Mouse (Mus musculus): ENCODE measurements around the gene Gramd4. TPM values are rescaled to one million over a fixed set of nuclear protein-coding genes. Genes with fewer than 3 reads are reported as not detected.
A peak's percentile ranks its signal among the peaks of the same experiment; 100 is the strongest.

The Gramd4 gene
- total RNA-seq (2021) = 10 to 100 TPM; 11.0 to 12.3 TPM
- long read RNA-seq, experiment 1, partial matches to known transcripts = 1 of 11 reads
- long read RNA-seq, experiment 1, other reads (novel, unspliced or antisense) = 10 of 11 reads
- long read RNA-seq, experiment 2, partial matches to known transcripts = 1 of 16 reads
- long read RNA-seq, experiment 2, other reads (novel, unspliced or antisense) = 15 of 16 reads

GRCm38 (mm10) chr15:86057413-86057812 is at the start of gene Gramd4:
Gene Gramd4, plus strand, starts transcription at chr15:86057695.
- no peak for DNase-seq (ENCODE audit: low spot score in 2 of 2)

DNA sequence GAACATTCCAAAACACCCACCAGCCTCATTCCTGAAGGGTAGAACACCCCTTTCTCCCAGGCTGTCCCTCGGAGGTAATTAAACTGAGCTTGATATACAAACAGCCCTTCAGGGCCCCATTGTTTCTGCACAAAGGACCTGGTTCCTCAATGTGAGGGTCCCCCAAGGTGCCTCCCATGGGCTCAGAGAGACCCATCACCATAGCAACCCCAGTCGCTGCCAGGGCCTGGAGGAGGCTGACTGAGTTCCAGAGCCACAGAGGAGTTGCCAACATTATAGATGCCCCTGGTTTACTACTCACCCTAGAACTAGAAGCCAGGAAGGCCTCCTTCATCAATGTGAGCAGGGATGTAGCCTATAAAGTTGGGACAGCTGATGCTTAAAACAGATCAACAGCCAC is 44.4 kb upstream of the Gramd4 start:
- no peak for DNase-seq (ENCODE audit: low spot score in 2 of 2)

DNA sequence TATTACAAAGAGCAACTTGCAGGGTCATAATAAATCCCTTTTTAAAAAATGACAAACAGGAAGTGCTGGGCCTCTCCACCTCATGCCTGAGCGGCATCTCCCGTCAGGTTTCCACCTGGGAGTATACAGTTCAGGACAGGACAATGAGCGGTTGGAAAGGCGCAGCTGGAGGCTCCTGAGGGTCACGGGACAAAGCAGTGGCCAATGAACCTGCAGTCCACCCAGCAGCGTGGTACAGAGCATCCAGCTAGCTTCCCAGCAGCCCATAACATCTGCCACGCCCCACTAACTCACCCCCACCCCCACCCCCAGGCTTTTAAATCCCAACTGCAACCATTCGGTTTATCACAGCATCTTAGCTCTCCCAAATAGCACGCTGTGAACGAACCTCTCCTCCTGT is 43.8 kb upstream of the Gramd4 start:
- no peak for DNase-seq (ENCODE audit: low spot score in 2 of 2)

DNA sequence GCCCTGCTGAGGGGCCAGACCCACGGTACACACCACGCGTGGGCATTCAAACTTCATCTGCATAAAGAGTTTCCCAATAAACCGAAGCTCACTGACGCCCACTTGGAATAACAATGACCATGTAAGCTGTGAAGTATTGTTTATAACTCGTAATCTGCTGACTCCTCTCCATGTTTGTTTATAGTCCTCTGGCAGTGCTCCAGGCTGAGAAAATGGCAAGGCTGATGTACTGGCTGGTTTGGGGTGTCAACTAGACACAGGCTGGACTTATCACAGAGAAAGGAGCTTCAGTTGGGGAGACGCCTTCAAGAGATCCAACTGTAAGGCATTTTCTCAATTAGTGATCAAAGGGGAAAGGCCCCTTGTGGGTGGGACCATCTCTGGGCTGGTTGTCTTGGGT is 42.5 kb upstream of the Gramd4 start:
- DNase-seq (ENCODE audit: low spot score in 2 of 2) = no peak

GRCm38 (mm10) chr15:86015860-86016541 is 41.5 kb upstream of the Gramd4 start:
- DNase-seq (ENCODE audit: low spot score in 2 of 2) = no peak

- DNase-seq (ENCODE audit: low spot score in 2 of 2) = no peak
Measured at GRCm38 (mm10) chr15:86017336-86017735, 40.2 kb upstream of the Gramd4 start.

- no peak for DNase-seq (ENCODE audit: low spot score in 2 of 2)
Measured at GRCm38 (mm10) chr15:86018753-86019512, 38.6 kb upstream of the Gramd4 start.

DNA sequence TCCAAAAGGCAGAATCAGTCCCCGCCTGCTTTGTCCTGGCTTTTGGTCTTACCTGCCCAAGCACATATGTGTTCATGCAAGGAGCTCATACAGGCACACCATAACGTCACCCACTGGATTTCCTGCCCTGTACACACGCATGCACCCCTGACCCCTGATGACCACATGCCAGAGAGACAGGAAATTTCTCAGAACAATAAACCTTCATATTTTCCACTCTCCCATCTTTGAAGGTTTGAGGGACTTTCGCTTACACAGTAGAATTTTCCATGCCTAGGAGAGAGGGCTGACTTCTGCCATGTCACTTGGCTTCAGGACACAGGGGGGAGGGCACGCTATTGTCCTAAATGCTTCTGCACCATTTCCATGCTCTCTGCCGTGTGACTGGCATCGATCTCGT is 37.5 kb upstream of the Gramd4 start:
- no peak for DNase-seq (ENCODE audit: low spot score in 2 of 2)

DNA sequence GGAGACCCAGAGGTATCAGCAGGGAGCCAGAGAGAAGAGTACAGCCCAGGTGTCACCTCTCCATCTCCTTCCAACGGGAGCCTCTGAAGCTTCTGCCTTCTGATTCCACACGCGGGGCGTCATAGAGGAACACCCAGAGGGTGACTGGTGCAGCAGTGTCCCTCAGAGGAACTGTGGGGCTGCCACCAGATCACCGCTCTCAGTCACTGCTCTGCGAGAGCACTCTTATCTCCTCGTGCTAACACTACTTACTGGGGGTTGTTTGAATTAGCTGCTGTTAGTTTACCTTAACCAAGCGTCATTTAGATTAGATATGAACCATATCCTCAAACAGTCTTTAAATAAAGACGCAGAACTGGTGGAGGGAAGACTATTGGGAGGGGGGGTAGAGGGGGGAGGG is 36.2 kb upstream of the Gramd4 start:
- no peak for DNase-seq (ENCODE audit: low spot score in 2 of 2)

GRCm38 (mm10) chr15:86021971-86022370 is 35.5 kb upstream of the Gramd4 start:
- DNase-seq (ENCODE audit: low spot score in 2 of 2) = no peak

DNA sequence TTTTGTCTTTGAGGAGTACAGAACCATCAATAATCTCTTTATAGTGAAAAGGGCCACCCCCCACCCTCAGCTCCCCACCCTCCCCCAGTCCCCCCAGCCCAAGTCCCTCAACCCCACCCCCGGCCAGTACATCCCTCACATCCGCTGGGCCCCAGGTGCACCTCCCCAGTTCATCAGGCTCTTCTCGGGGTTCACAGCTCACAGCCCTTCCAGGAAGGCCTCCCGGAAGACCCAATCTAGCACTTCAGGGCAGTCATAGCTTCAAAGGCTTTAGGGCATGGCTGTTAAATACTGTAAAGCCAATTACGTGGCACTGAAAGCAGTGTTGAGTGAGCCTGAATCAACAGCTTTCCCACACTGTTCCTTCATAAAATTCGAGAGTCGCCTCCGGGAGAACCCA is 29.6 kb upstream of the Gramd4 start:
- no peak for DNase-seq (ENCODE audit: low spot score in 2 of 2)

GRCm38 (mm10) chr15:86029981-86030380 is 27.5 kb upstream of the Gramd4 start:
- no peak for DNase-seq (ENCODE audit: low spot score in 2 of 2)

- DNase-seq (ENCODE audit: low spot score in 2 of 2) = peak in 1 of 2 experiments; percentile 36
Measured at GRCm38 (mm10) chr15:86032811-86033190, 24.7 kb upstream of the Gramd4 start.

- DNase-seq (ENCODE audit: low spot score in 2 of 2) = no peak
Measured at GRCm38 (mm10) chr15:86033191-86033841, 24.2 kb upstream of the Gramd4 start, which contains the start of gene Celsr1. Gene Celsr1, minus strand, starts transcription at chr15:86033777.

DNA sequence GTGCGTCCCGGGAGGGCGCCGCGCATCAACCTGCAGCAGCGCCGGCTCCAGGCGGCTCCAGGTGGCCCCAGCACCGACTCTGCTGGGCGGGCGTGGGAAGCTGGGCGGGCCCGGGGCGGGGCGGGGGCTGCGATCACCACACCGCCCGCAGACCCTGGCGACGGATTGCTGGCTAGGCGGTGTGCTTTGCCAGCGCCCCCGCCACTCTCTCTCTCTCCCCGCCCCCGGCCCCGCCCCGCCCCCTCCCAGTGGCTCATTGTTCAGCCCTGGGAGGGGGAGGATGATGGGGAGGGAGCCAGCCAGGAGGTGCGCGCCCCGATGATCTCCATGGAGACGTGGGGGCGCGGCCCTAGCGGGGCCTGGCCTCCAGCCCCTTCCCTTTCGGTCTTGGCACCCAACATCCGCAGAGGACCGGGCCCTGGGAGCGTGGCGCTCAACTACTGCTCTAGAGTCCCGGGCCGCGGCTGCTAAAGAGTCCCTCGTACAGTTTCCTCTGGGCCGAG is 23.4 kb upstream of the Gramd4 start:
- no peak for DNase-seq (ENCODE audit: low spot score in 2 of 2)

GRCm38 (mm10) chr15:86034781-86035360 is 22.6 kb upstream of the Gramd4 start:
- DNase-seq (ENCODE audit: low spot score in 2 of 2) = no peak

DNA sequence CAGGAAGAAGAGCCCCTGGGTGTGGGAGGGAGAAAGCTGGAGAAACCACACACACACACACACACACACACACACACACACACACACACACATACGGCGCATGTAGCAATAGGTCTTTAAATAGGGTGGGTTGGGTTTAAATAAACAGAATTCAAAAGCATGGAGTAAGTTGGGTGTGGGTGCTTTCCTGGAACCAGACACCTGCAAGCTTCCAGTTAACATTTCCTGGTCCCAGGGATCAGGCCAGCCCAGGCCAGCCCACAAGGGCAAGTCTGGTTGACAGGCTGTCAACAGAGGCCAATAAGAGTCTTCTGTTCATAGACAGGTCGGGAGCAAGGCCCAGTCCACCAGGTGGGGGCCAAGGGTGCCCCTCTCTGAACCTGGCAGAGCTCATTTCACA is 21.6 kb upstream of the Gramd4 start:
- no peak for DNase-seq (ENCODE audit: low spot score in 2 of 2)

- DNase-seq (ENCODE audit: low spot score in 2 of 2) = peak in 1 of 2 experiments; percentile 48
Measured at GRCm38 (mm10) chr15:86038802-86039201, 18.7 kb upstream of the Gramd4 start.

GRCm38 (mm10) chr15:86041421-86041820 is 16.1 kb upstream of the Gramd4 start:
- no peak for DNase-seq (ENCODE audit: low spot score in 2 of 2)

DNA sequence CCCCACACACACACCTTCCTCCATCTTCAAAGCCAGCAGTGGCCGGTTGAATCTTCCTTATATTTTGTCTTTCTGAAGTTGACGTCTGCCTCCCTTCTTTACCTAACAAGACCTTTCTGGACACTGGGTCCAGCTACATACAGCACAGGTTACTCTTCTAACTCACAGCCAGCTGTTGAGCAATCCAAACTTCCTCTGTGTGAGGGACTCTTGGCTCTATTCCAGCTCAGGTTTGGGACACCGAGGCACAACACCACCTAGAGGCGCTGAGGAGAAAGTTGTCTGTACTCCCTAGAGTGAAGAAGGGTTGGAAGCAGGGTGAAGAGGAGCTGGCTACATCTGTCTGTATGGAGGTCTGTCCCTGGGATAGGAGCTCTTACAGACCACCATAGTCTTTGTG is 15.1 kb upstream of the Gramd4 start:
- no peak for DNase-seq (ENCODE audit: low spot score in 2 of 2)

DNA sequence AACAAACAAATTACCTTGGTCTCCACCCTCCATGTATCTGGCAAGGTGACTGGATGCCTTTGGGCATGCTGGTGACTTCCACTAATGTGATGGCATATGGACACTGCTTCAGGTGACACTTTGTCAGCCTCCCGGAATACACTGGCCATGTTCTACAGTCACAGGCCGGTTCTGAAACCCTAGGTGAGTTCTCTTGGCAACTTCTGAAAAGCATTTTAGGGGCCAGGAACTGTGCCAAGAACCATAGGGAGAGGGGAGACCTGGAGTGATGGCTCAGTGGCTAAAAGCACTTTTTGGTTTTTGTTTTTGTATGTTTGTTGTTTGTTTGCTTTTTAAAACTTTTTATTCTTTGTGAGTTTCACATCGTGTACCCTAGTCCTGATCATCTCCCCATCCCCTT is 8.0 kb upstream of the Gramd4 start:
- no peak for DNase-seq (ENCODE audit: low spot score in 2 of 2)
